Comparison of ENCODE assay signal across 12 mouse cellular contexts in genomic region chr6:34867301-34867994, GRCm38 (mm10). TPM values are rescaled to one million over a fixed set of nuclear protein-coding genes. Genes with fewer than 3 reads are reported as not detected.
DNase-seq lines count a peak whose midpoint lies in the region; ATAC-seq and TF ChIP-seq lines count a peak whose summit lies in the region.
"Had no signal": no experiment of that assay in that cellular context is flagged by ENCODE, and none has a peak within 500 bp of the region (broad histone marks: within the 10 kb centered on the region; RNA-seq: fewer than 3 reads in every experiment).

No protein-coding gene starts in this region.

- H3K9ac ChIP-seq in limb, embryonic 15.5 days: no peak overlapping the region
- no peak overlapping the region for H3K9ac ChIP-seq in stomach, embryonic 16.5 days (ENCODE audit: low read length)
- no peak overlapping the region for H3K9ac ChIP-seq in midbrain, embryonic 16.5 days (ENCODE audit: low read depth, low read length)

- H3K9me3 ChIP-seq in limb, embryonic 15.5 days: no peaks in the 10 kb centered on the region
- no peaks in the 10 kb centered on the region for H3K9me3 ChIP-seq in stomach, embryonic 16.5 days (replicated peaks; ENCODE audit: control insufficient read depth, low read length)
- no peaks in the 10 kb centered on the region for H3K9me3 ChIP-seq in midbrain, embryonic 16.5 days (replicated peaks; ENCODE audit: control insufficient read depth, low read length, poor library complexity, severe bottlenecking)

- TF ChIP-seq POLR2A in kidney, adult 2 months (IDR thresholded peaks at IDR 0.05; ENCODE audit: low read depth, low read length): no peak
- TF ChIP-seq POLR2A in spleen, adult 2 months (IDR thresholded peaks at IDR 0.05; ENCODE audit: low read depth, low read length): no peak

- no peak for ATAC-seq in limb, embryonic 15.5 days (ENCODE audit: insufficient number of reproducible peaks, low FRiP score, low TSS enrichment, low read depth)
- no peak for ATAC-seq in stomach, embryonic 16.5 days (ENCODE audit: insufficient read depth, low FRiP score)
- ATAC-seq in midbrain, embryonic 16.5 days: no peak
- ATAC-seq: intestine, postnatal 0 days had no signal

- H3K4me2 ChIP-seq in limb, embryonic 15.5 days: no peak overlapping the region
- no peak overlapping the region for H3K4me2 ChIP-seq in stomach, embryonic 16.5 days (ENCODE audit: low read depth, low read length)
- no peak overlapping the region for H3K4me2 ChIP-seq in midbrain, embryonic 16.5 days (ENCODE audit: low read length)

- no peak overlapping the region for H3K4me3 ChIP-seq in kidney, adult 2 months (ENCODE audit: insufficient read depth, low read depth, low read length)
- H3K4me3 ChIP-seq in spleen, adult 2 months (ENCODE audit: extremely low read depth, insufficient read depth, insufficient read length): no peak overlapping the region
- H3K4me3 ChIP-seq in limb, embryonic 15.5 days: no peak overlapping the region
- H3K4me3 ChIP-seq in stomach, embryonic 16.5 days (replicated peaks; ENCODE audit: low read length): no peak overlapping the region
- no peak overlapping the region for H3K4me3 ChIP-seq in midbrain, embryonic 16.5 days (ENCODE audit: low read depth, low read length)

- DNase-seq in kidney, adult 2 months: no peak
- DNase-seq in kidney, postnatal 25 days: no peak
- no peak for DNase-seq in spleen, adult 2 months (ENCODE audit: low read depth in 1 of 2, low spot score in 2 of 2)
- DNase-seq in spleen, postnatal 10 days (ENCODE audit: low spot score in 2 of 2): no peak
- DNase-seq in MN1 (ENCODE audit: low spot score): no peak
- DNase-seq: adrenal gland, adult 8-10 months had no signal

- no peaks in the 10 kb centered on the region for H3K27me3 ChIP-seq in kidney, adult 2 months (replicated peaks; ENCODE audit: control insufficient read depth, insufficient read depth, low read length)
- H3K27me3 ChIP-seq in spleen, adult 2 months (ENCODE audit: control insufficient read depth, insufficient read depth, low read length): no peaks in the 10 kb centered on the region
- H3K27me3 ChIP-seq in limb, embryonic 15.5 days: no peaks in the 10 kb centered on the region
- H3K27me3 ChIP-seq in stomach, embryonic 16.5 days (ENCODE audit: control insufficient read depth, insufficient read depth, low read length): no peaks in the 10 kb centered on the region
- no peaks in the 10 kb centered on the region for H3K27me3 ChIP-seq in midbrain, embryonic 16.5 days (ENCODE audit: control insufficient read depth, insufficient read depth, low read depth, low read length)

- 77% methylated on average over 16 of the region's 16 CpGs for WGBS in kidney, adult 2 months
- 72% methylated on average over 16 of the region's 16 CpGs for WGBS in spleen, adult 2 months
- 74% methylated on average over 16 of the region's 16 CpGs for WGBS in limb, embryonic 15.5 days
- 78% methylated on average over 16 of the region's 16 CpGs for WGBS in stomach, embryonic 16.5 days
- WGBS in midbrain, embryonic 16.5 days: 78% methylated on average over 16 of the region's 16 CpGs

- peaks cover 28% of the 10 kb centered on the region for H3K4me1 ChIP-seq in kidney, adult 2 months (ENCODE audit: control insufficient read depth, insufficient read depth, low read length)
- H3K4me1 ChIP-seq in spleen, adult 2 months (ENCODE audit: control insufficient read depth, insufficient read depth, insufficient read length): peaks cover 23% of the 10 kb centered on the region; the same call in 1 of the 2 replicates
- H3K4me1 ChIP-seq in limb, embryonic 15.5 days: peaks cover 41% of the 10 kb centered on the region
- H3K4me1 ChIP-seq in stomach, embryonic 16.5 days (ENCODE audit: control insufficient read depth, insufficient read depth, low read length): peaks cover 38% of the 10 kb centered on the region
- H3K4me1 ChIP-seq in midbrain, embryonic 16.5 days (ENCODE audit: control insufficient read depth, insufficient read depth, low read length): no peaks in the 10 kb centered on the region

- no peak for TF ChIP-seq CTCF in kidney, adult 2 months (conservative IDR thresholded peaks at IDR 0.05; ENCODE audit: insufficient read depth, insufficient read length, low read depth, low read length)
- TF ChIP-seq CTCF in spleen, adult 2 months (IDR thresholded peaks at IDR 0.05; ENCODE audit: extremely low read depth, insufficient read depth, insufficient read length, insufficient replicate concordance): no peak

- H3K27ac ChIP-seq in kidney, adult 2 months (ENCODE audit: insufficient read depth, low read depth, low read length): 0 out of 2 replicates have a peak overlapping the region, but pooled peaks have one; percentile 2
- peak overlapping the region; percentile 48; the same call in 1 of the 2 replicates for H3K27ac ChIP-seq in spleen, adult 2 months (ENCODE audit: insufficient read depth, low read length)
- 0 out of 2 replicates have a peak overlapping the region, but pooled peaks have one; percentile 17 for H3K27ac ChIP-seq in limb, embryonic 15.5 days
- peak overlapping the region; percentile 29; the same call in 1 of the 2 replicates for H3K27ac ChIP-seq in stomach, embryonic 16.5 days (ENCODE audit: low read length)
- H3K27ac ChIP-seq in midbrain, embryonic 16.5 days (ENCODE audit: low read length): no peak overlapping the region

- no peaks in the 10 kb centered on the region for H3K36me3 ChIP-seq in kidney, adult 2 months (ENCODE audit: control insufficient read depth, insufficient read depth, low read length)
- H3K36me3 ChIP-seq in spleen, adult 2 months (ENCODE audit: control insufficient read depth, insufficient read depth, low read length): no peaks in the 10 kb centered on the region
- no peaks in the 10 kb centered on the region for H3K36me3 ChIP-seq in limb, embryonic 15.5 days
- no peaks in the 10 kb centered on the region for H3K36me3 ChIP-seq in stomach, embryonic 16.5 days (ENCODE audit: control insufficient read depth, insufficient read depth, low read length)
- no peaks in the 10 kb centered on the region for H3K36me3 ChIP-seq in midbrain, embryonic 16.5 days (ENCODE audit: control insufficient read depth, insufficient read depth, low read length)

RNA-seq across cellular contexts. Expression of gene Tmem140, which starts 4.5 kb away (rescaled TPM):
- polyA plus RNA-seq in kidney, adult 2 months (2012; rRNA removed): 37.5 and 43.8 TPM in 2 replicates
- polyA plus RNA-seq in spleen, adult 2 months (2012; rRNA removed): 15.0 and 17.4 TPM in 2 replicates
- 2.4 TPM in 2 replicates for polyA plus RNA-seq in limb, embryonic 15.5 days (2015; fragmentation: Nextera tagmentation; extraction: Ambion mirVana)
- 2.3 and 2.8 TPM in 2 replicates for polyA plus RNA-seq in stomach, embryonic 16.5 days (2015; fragmentation: Nextera tagmentation; extraction: Ambion mirVana)
- polyA plus RNA-seq in midbrain, embryonic 16.5 days (2015; fragmentation: Nextera tagmentation; extraction: Ambion mirVana): 1.1 and 1.2 TPM in 2 replicates
- polyA plus RNA-seq: erythroblast, embryonic 14.5 days had no signal

RNA-seq across cellular contexts. Expression of gene Cyren, which starts 10.4 kb away (rescaled TPM):
- 6.4 and 6.7 TPM in 2 replicates for polyA plus RNA-seq in kidney, adult 2 months (2012; rRNA removed)
- polyA plus RNA-seq in spleen, adult 2 months (2012; rRNA removed): 8.0 and 8.1 TPM in 2 replicates
- 13.4 and 15.8 TPM in 2 replicates for polyA plus RNA-seq in limb, embryonic 15.5 days (2015; fragmentation: Nextera tagmentation; extraction: Ambion mirVana)
- polyA plus RNA-seq in stomach, embryonic 16.5 days (2015; fragmentation: Nextera tagmentation; extraction: Ambion mirVana): 10.9 and 11.9 TPM in 2 replicates
- polyA plus RNA-seq in midbrain, embryonic 16.5 days (2015; fragmentation: Nextera tagmentation; extraction: Ambion mirVana): 9.1 and 9.3 TPM in 2 replicates

RNA-seq across cellular contexts. Expression of gene Wdr91, which starts 43.2 kb away (rescaled TPM):
- 56.0 and 60.5 TPM in 2 replicates for polyA plus RNA-seq in kidney, adult 2 months (2012; rRNA removed)
- polyA plus RNA-seq in spleen, adult 2 months (2012; rRNA removed): 32.9 and 36.5 TPM in 2 replicates
- 9.9 and 10.2 TPM in 2 replicates for polyA plus RNA-seq in limb, embryonic 15.5 days (2015; fragmentation: Nextera tagmentation; extraction: Ambion mirVana)
- polyA plus RNA-seq in stomach, embryonic 16.5 days (2015; fragmentation: Nextera tagmentation; extraction: Ambion mirVana): 8.8 and 9.6 TPM in 2 replicates
- 15.5 and 15.6 TPM in 2 replicates for polyA plus RNA-seq in midbrain, embryonic 16.5 days (2015; fragmentation: Nextera tagmentation; extraction: Ambion mirVana)

RNA-seq across cellular contexts. Expression of gene Stra8, which starts 52.5 kb away (rescaled TPM):
- not detected in 2 replicates for polyA plus RNA-seq in kidney, adult 2 months (2012; rRNA removed)
- polyA plus RNA-seq in spleen, adult 2 months (2012; rRNA removed): not detected in 2 replicates
- polyA plus RNA-seq in limb, embryonic 15.5 days (2015; fragmentation: Nextera tagmentation; extraction: Ambion mirVana): not detected in 2 replicates
- polyA plus RNA-seq in stomach, embryonic 16.5 days (2015; fragmentation: Nextera tagmentation; extraction: Ambion mirVana): not detected in 2 replicates
- polyA plus RNA-seq in midbrain, embryonic 16.5 days (2015; fragmentation: Nextera tagmentation; extraction: Ambion mirVana): not detected in 2 replicates
- polyA plus RNA-seq: erythroblast, embryonic 14.5 days; hindbrain, embryonic 11.5 days; intestine, postnatal 0 days had no signal
